Mouse (Mus musculus): ENCODE data around the gene Gpm6a. TPM values are rescaled to one million over a fixed set of nuclear protein-coding genes. Genes with fewer than 3 reads are reported as not detected.
"Not testable (repeated sequence)": the region's sequence is repeated elsewhere in the genome, so short reads cannot be mapped to it uniquely, and the experiment has no call there.

Gene Gpm6a
- total RNA-seq, 2 experiments from 2014 or later, result 0.31 to 0.39 TPM

- intact Hi-C loops (cut with DNase I), result no loop called here
- DNase-seq, result no peak
Observed at GRCm38 (mm10) chr8:55002398-55002797, 47.8 kb downstream of the Gpm6a start.

GRCm38 (mm10) chr8:55002946-55003345, 48.3 kb downstream of the Gpm6a start:
- intact Hi-C loops (cut with DNase I), result no loop called here
- no peak for DNase-seq

- intact Hi-C loops (cut with DNase I), result no loop called here
- no peak for DNase-seq
Observed at GRCm38 (mm10) chr8:55012228-55012627, 57.6 kb downstream of the Gpm6a start.

- no peak for DNase-seq
- intact Hi-C loops (cut with DNase I), result no loop called here
Observed at GRCm38 (mm10) chr8:55017071-55017470, 62.4 kb downstream of the Gpm6a start.

GRCm38 (mm10) chr8:55025851-55026660, 71.4 kb downstream of the Gpm6a start:
- intact Hi-C loops (cut with DNase I), result no loop called here
- DNase-seq, result no peak

- intact Hi-C loops (cut with DNase I), result no loop called here
- DNase-seq, result no peak
Observed at GRCm38 (mm10) chr8:55026661-55027000, 72.0 kb downstream of the Gpm6a start.

GRCm38 (mm10) chr8:55028371-55028770, 73.7 kb downstream of the Gpm6a start:
- no peak for DNase-seq
- intact Hi-C loops (cut with DNase I), result no loop called here

GRCm38 (mm10) chr8:55031099-55031498, 76.5 kb downstream of the Gpm6a start:
- DNase-seq, result no peak
- intact Hi-C loops (cut with DNase I), result no loop called here

- intact Hi-C loops (cut with DNase I), result no loop called here
- DNase-seq, result no peak
Observed at GRCm38 (mm10) chr8:55034309-55034708, 79.7 kb downstream of the Gpm6a start.

GRCm38 (mm10) chr8:55035416-55035815, 80.8 kb downstream of the Gpm6a start:
- no peak for DNase-seq
- intact Hi-C loops (cut with DNase I), result no loop called here

- intact Hi-C loops (cut with DNase I), result no loop called here
Observed at GRCm38 (mm10) chr8:55042955-55043354, 88.3 kb downstream of the Gpm6a start.

GRCm38 (mm10) chr8:55048396-55048795, 93.8 kb downstream of the Gpm6a start:
- intact Hi-C loops (cut with DNase I), result no loop called here
- DNase-seq, result no peak

More at GRCm38 (mm10) chr8:55042955-55043354, 88.3 kb downstream of the Gpm6a start:
- DNase-seq, result no peak

GRCm38 (mm10) chr8:55049979-55050378, 95.3 kb downstream of the Gpm6a start:
- no peak for DNase-seq
- intact Hi-C loops (cut with DNase I), result no loop called here

GRCm38 (mm10) chr8:55068811-55069210, 114.2 kb downstream of the Gpm6a start:
- DNase-seq; intact Hi-C loops (cut with DNase I): not testable (repeated sequence)

- DNase-seq, result no peak
Observed at GRCm38 (mm10) chr8:55073481-55073880, 118.8 kb downstream of the Gpm6a start.

GRCm38 (mm10) chr8:55102195-55102594, 147.6 kb downstream of the Gpm6a start:
- DNase-seq, result no peak
- intact Hi-C loops (cut with DNase I), result no loop called here

More at GRCm38 (mm10) chr8:55073481-55073880, 118.8 kb downstream of the Gpm6a start:
- intact Hi-C loops (cut with DNase I), result no loop called here

GRCm38 (mm10) chr8:55103065-55103464, 148.4 kb downstream of the Gpm6a start:
- DNase-seq, result no peak
- intact Hi-C loops (cut with DNase I), result no loop called here

- intact Hi-C loops (cut with DNase I), result no loop called here
- DNase-seq, result no peak
Observed at GRCm38 (mm10) chr8:55103891-55104481, 149.3 kb downstream of the Gpm6a start.

Measured in gastrocnemius, postnatal 36 days (tissue).